Mouse (Mus musculus) small intestine, adult 2 months (tissue): ENCODE data around the gene Ccdc171. TPM values are rescaled to one million over a fixed set of nuclear protein-coding genes. Genes with fewer than 3 reads are reported as not detected.

ENCODE experiments used
- H3K27ac ChIP-seq: fragments of 200-500 bp; 2 replicates; pipeline ENCODE4 v1.5.1; 2012; ENCODE audit warnings: low read depth, low read length, control low read depth, inconsistent platforms; ENCODE audit not compliant: insufficient read depth
- H3K27me3 ChIP-seq: fragments of 200-500 bp; 2 replicates; pipeline ENCODE4 v1.6.1; 2012; ENCODE audit warnings: mild to moderate bottlenecking, moderate library complexity, low read length, inconsistent platforms; ENCODE audit not compliant: control insufficient read depth, insufficient read depth
- H3K36me3 ChIP-seq: fragments of 200-500 bp; 2 replicates; pipeline ENCODE4 v1.6.1; 2012; ENCODE audit warnings: mild to moderate bottlenecking, low read length, control low read depth, inconsistent platforms; ENCODE audit not compliant: control insufficient read depth, insufficient read depth
- H3K4me1 ChIP-seq: fragments of 200-500 bp; 2 replicates; pipeline ENCODE4 v1.6.1; 2012; ENCODE audit warnings: low read length, inconsistent platforms, mixed read lengths; ENCODE audit not compliant: control insufficient read depth, insufficient read depth, insufficient read length
- H3K4me3 ChIP-seq: fragments of 200-500 bp; 2 replicates; pipeline ENCODE4 v1.5.1; 2012; ENCODE audit warnings: low read depth, mild to moderate bottlenecking, control low read depth, inconsistent platforms, low read length, moderate library complexity
- CTCF ChIP-seq: fragments of 200-500 bp; IDR thresholded peaks from 2 replicates; pipeline ENCODE4 v1.5.1; 2012; ENCODE audit warnings: low read depth, mild to moderate bottlenecking, control low read depth, inconsistent platforms, low read length, moderate library complexity, mixed read lengths; ENCODE audit not compliant: insufficient replicate concordance, insufficient read length; ENCODE audit errors: extremely low read depth
- POLR2A ChIP-seq: fragments of 200-500 bp; IDR thresholded peaks from 2 replicates; pipeline ENCODE4 v1.6.1; 2012; ENCODE audit warnings: low read depth, mild to moderate bottlenecking, control low read depth, inconsistent platforms, low read length, moderate library complexity
- WGBS: fragments of 180-500 bp; shearing (Covaris S2); methylation state at CpG from one replicate; pipeline ENCODE4 v1.1.7; 2018; 5-methylcytosine and 5-hydroxymethylcytosine counted together
- polyA plus RNA-seq: library from polyadenylated mRNA; depleted of rRNA; stranded (reverse); fragments of >200 nt; gene quantifications from 2 replicates; pipeline ENCODE4 v1.2.3, GENCODE M21; 2012

Gene Ccdc171
- polyA plus RNA-seq, 1 experiment: 0.27 TPM

DNA sequence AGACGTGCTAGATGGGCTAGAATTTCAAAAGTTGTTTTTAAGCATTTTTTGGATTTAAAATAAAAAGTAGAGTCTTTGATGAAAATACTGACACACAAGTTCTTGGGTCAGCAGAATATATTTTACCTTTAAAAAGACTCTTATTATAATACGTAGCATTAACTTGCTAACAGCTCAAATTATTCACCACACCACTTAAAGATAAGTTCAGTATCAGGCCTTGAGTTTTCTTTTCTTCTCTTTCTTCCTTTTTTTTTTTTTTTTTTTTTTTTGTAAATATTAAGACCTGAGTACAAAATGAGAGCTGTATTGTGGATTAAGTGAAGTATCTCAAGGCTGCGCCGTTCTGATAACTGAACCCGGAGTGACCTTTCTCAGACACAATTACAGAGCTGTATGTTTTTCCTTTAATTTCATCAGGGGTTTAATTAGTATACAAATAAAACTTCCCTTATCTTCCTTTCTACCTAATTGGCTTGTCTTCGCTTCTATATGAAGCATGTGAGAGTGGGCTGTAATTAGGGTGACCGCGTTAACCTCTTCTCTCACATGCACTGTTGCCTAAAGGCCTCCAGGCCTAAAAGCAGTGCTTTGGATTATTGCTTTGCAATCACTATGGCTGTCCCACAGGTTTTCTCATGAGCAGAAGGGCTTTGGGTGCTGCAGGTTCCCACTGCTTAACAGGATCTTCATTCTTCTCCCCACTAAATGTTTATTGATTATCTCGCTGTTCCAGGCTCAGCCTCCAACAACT, 214.0 kb downstream of the Ccdc171 start:
- TF ChIP-seq CTCF: no peak
- TF ChIP-seq POLR2A: no peak

DNA sequence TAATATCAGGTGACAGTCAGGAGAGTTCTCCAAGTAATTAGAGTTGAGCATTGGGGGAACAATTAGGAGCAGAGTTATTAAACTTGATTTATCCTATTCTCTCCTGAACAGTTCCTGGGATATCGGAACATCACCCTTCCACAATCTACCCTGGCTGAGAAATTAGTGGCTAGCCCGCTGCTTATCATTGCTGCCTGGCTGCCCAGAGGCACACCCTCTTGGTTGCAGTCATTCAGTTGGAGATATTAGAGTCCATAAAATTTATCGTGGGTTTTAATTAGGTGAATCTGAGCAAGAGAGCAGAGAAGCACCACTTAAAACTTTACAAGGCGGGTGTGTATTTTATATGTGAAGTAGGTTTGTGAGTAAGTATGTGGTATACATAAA, 214.5 kb downstream of the Ccdc171 start:
- 45% methylated on average over 4 of the region's 4 CpGs for WGBS
- no peaks in the 10 kb centered on the region for H3K4me1 ChIP-seq
- no peak for TF ChIP-seq POLR2A
- TF ChIP-seq CTCF: no peak
- H3K36me3 ChIP-seq: no peaks in the 10 kb centered on the region
- H3K27me3 ChIP-seq: no peaks in the 10 kb centered on the region
- no peak overlapping the region for H3K4me3 ChIP-seq
- H3K27ac ChIP-seq: no peak overlapping the region

More for the DNA sequence above, 214.0 kb downstream of the Ccdc171 start:
- Histone ChIP-seq H3K36me3 (no peaks in the 10 kb centered on the region), H3K27me3 (no peaks in the 10 kb centered on the region), H3K4me1 (no peaks in the 10 kb centered on the region), H3K4me3 (no peak overlapping the region), H3K27ac (no peak overlapping the region)
- 83% methylated on average over 9 of the region's 9 CpGs for WGBS

DNA sequence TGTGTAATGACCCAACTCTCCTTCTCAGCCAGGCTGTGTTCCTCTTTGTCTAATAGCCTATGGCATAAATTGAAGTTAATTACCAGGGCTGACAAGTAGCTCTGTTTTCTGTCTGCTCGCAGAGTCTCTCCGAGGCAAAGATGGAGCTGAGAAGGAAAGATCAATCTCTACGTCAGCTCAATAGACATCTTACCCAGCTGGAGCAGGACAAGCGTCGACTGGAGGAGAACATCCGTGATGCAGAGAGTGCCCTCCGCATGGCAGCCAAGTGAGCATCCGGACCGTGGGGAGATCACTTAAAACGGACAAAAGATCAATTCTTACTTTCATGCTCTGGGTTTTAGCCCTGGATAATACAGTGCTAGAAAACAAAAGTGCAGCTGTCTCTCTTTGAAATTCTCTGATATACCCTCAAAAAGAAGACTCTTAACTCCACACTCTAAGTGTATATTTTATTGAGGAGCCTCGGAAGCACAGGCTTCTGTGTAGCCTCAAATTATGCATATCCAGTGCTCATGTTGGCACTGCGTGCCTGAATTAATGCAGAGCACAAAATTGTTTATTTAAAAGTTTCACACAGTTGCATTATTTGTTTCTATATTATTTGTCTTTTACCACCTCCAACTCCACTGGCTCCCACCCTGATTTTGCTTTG, 217.6 kb downstream of the Ccdc171 start:
- Histone ChIP-seq H3K4me1 (no peaks in the 10 kb centered on the region), H3K27ac (no peak overlapping the region), H3K27me3 (no peaks in the 10 kb centered on the region), H3K36me3 (no peaks in the 10 kb centered on the region), H3K4me3 (no peak overlapping the region)
- 81% methylated on average over 12 of the region's 12 CpGs for WGBS
- no peak for TF ChIP-seq POLR2A
- TF ChIP-seq CTCF: no peak

DNA sequence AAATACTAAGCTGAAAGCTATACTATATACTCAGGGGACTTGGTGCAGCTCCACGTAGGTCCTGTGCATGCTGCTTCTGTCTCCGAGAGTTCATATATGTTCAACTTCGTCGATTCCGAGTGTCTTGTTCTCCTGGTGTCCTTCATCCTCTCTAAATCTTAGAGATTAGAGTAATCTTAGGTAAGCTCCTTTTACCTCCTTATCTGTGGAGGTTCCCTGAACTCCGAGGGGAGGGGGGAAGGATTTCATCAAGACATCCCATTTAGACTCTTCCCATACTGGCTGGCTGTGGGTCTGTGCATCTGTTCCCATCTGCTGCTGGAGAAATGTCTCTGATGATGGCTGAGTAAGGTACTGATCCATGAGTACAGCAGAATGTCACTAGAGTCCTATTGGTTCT, 249.8 kb downstream of the Ccdc171 start:
- WGBS: 91% methylated on average over 6 of the region's 6 CpGs
- TF ChIP-seq POLR2A (no peak), CTCF (no peak)
- H3K4me1 ChIP-seq: no peaks in the 10 kb centered on the region
- H3K4me3 ChIP-seq: no peak overlapping the region
- H3K27ac ChIP-seq: no peak overlapping the region
- H3K27me3 ChIP-seq: no peaks in the 10 kb centered on the region
- no peaks in the 10 kb centered on the region for H3K36me3 ChIP-seq

DNA sequence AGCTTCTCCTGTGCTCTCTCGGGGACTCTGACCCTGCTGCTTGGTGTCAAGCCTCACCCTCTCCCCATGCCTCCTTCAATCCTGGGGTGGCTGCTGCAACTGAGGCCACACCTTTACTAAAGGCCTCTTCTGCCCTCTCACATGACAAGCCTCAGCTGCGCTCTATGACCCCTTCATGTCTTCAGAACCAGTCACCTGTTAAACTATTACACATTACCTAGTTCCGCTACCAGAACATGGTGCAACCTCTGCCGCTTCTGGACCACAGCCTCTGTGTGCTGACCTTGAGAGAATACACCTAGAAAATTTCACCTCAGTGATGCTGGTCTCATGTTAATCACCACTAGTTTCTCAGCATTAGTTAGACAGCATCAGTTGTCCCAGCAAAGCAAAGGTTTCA, 254.7 kb downstream of the Ccdc171 start:
- WGBS: 90% methylated on average over 4 of the region's 4 CpGs
- TF ChIP-seq POLR2A (no peak), CTCF (no peak)
- H3K4me1 ChIP-seq: no peaks in the 10 kb centered on the region
- no peaks in the 10 kb centered on the region for H3K27me3 ChIP-seq
- H3K4me3 ChIP-seq: no peak overlapping the region
- no peaks in the 10 kb centered on the region for H3K36me3 ChIP-seq
- no peak overlapping the region for H3K27ac ChIP-seq

DNA sequence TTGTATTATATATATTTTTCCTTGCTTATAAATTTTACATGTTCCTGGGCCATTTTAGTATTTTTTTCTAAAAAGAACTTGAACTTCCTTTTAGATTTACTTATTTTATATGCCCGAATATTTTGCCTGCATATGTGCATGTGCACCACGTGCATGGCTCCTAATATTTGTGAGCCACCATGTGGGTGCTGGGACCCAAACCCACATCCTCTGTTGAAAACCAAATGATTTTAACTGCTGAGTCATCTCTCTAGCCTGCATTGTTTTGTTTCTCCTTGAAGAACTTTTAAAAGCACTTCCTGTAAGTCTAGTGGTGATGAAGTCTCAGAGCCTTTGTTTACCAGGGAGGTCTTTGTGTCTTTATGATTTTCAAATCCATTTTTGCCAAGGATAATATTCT, 259.8 kb downstream of the Ccdc171 start:
- no peak for TF ChIP-seq POLR2A
- TF ChIP-seq CTCF: no peak
- no peak overlapping the region for H3K27ac ChIP-seq
- no peaks in the 10 kb centered on the region for H3K4me1 ChIP-seq
- H3K4me3 ChIP-seq: no peak overlapping the region
- H3K27me3 ChIP-seq: no peaks in the 10 kb centered on the region
- 80% methylated on average over 2 of the region's 2 CpGs for WGBS
- no peaks in the 10 kb centered on the region for H3K36me3 ChIP-seq

DNA sequence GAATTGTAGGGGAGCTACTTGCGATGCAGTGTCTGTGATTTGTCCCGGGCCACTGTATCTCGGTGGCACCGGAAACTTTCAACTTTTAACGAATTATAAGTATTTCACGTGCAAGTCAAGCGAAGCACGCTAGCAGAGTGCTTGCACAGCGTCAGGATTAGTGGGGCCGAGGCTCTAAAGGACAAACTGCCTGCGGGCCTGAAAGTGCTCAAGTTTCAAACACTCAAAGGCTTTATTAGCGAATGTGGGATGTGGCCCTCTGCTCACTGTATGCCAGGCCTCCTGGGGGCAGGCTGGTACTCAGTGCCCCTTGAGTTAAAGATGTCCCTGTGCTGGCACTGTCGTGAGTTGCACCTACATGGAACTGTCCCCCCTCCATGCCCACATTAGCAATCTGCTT, 266.5 kb downstream of the Ccdc171 start:
- Histone ChIP-seq H3K36me3 (no peaks in the 10 kb centered on the region), H3K27me3 (no peaks in the 10 kb centered on the region), H3K27ac (no peak overlapping the region), H3K4me3 (no peak overlapping the region), H3K4me1 (no peaks in the 10 kb centered on the region)
- WGBS: 74% methylated on average over 13 of the region's 13 CpGs
- TF ChIP-seq POLR2A: no peak
